9 mouse cellular contexts compared by ENCODE assay signal in the genomic region with DNA sequence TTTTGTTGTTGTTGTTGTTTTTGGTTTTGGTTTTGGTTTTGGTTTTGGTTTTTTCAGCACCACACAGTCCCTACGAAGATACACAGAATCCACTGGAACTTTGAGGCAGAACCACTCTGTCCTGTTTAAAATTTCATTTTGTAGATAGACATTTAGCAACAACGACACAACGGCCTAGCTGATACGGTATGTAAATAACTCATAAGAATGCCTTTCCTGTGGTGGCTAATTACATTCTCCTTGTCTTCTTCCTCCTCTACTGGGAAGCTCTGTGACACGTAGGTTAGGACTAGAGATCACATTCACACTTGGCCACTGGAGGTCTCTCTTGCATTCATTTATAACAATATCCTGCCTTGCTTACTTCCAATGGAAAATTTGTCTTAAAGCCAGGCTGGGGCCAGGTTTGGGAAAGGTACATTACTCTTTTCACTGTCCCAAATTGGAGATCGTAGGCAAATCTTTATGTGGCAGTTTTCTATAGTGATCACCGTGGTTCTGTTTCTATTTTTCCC. TPM values are rescaled to one million over a fixed set of nuclear protein-coding genes. Genes with fewer than 3 reads are reported as not detected.
A peak's percentile ranks its signal among the peaks of the same experiment; 100 is the strongest.
DNase-seq lines count a peak whose midpoint lies in the region; ATAC-seq and TF ChIP-seq lines count a peak whose summit lies in the region.
"Had no signal": no experiment of that assay in that cellular context is flagged by ENCODE, and none has a peak within 500 bp of the region (broad histone marks: within the 10 kb centered on the region; RNA-seq: fewer than 3 reads in every experiment).

No protein-coding gene starts in this region.

- no peak for ATAC-seq in forebrain, postnatal 0 days
- no peak; the same call in 1 of the 2 replicates for ATAC-seq in forebrain, embryonic 12.5 days (ENCODE audit: low FRiP score)

- intact Hi-C loops in left cerebral cortex, adult 2 months (cut with DNase I) = loop anchor here (5.0 kb wide), 2 partner anchors 94 to 384 kb away; no protein-coding TSS in a partner anchor

- H3K4me2 ChIP-seq in forebrain, postnatal 0 days (ENCODE audit: low read depth) = no peak overlapping the region
- H3K4me2 ChIP-seq in forebrain, embryonic 12.5 days = no peak overlapping the region

- 41% methylated on average over 7 of the region's 7 CpGs for WGBS in forebrain, postnatal 0 days
- WGBS in forebrain, embryonic 12.5 days = 36% methylated on average over 7 of the region's 7 CpGs

- no peak overlapping the region for H3K27ac ChIP-seq in forebrain, postnatal 0 days (ENCODE audit: low read depth, low read length)
- H3K27ac ChIP-seq in forebrain, embryonic 12.5 days = no peak overlapping the region
- no peak overlapping the region for H3K27ac ChIP-seq in left cerebral cortex, adult 2 months

- no peaks in the 10 kb centered on the region for H3K4me1 ChIP-seq in forebrain, postnatal 0 days (ENCODE audit: insufficient read depth)
- no peaks in the 10 kb centered on the region for H3K4me1 ChIP-seq in forebrain, embryonic 12.5 days

- no peaks in the 10 kb centered on the region for H3K27me3 ChIP-seq in forebrain, postnatal 0 days (ENCODE audit: insufficient read depth, low read length)
- no peaks in the 10 kb centered on the region for H3K27me3 ChIP-seq in forebrain, embryonic 12.5 days
- H3K27me3 ChIP-seq in splenic B cell, adult 2 months (ENCODE audit: control insufficient read depth, insufficient read depth, low read length, poor library complexity, severe bottlenecking) = no peaks in the 10 kb centered on the region

- no peaks in the 10 kb centered on the region for H3K9me3 ChIP-seq in forebrain, postnatal 0 days (ENCODE audit: low read length)
- no peaks in the 10 kb centered on the region for H3K9me3 ChIP-seq in forebrain, embryonic 12.5 days

- no peak overlapping the region for H3K9ac ChIP-seq in forebrain, postnatal 0 days
- no peak overlapping the region for H3K9ac ChIP-seq in forebrain, embryonic 12.5 days

- H3K36me3 ChIP-seq in forebrain, postnatal 0 days (ENCODE audit: insufficient read depth) = no peaks in the 10 kb centered on the region
- H3K36me3 ChIP-seq in forebrain, embryonic 12.5 days (replicated peaks) = no peaks in the 10 kb centered on the region
- H3K36me3 ChIP-seq in splenic B cell, adult 2 months (ENCODE audit: control insufficient read depth, insufficient read depth, low read length, poor library complexity, severe bottlenecking) = no peaks in the 10 kb centered on the region

- peak; percentile 54 for DNase-seq in forebrain, postnatal 0 days
- DNase-seq in ovary, postnatal 14 days (ENCODE audit: low spot score) = peak; percentile 2
- no peak for DNase-seq in ovary, postnatal 10 days (ENCODE audit: low spot score)
- peak; percentile 29 for DNase-seq in embryo, embryonic 11 days
- peak in 1 of 2 experiments; percentile 7 for DNase-seq in left cerebral cortex, adult 2 months (ENCODE audit: extremely low spot score in 1 of 2, low spot score in 2 of 2)
- DNase-seq in splenic B cell, adult 2 months (ENCODE audit: low read depth, low spot score) = peak; percentile 1
- DNase-seq in gastrocnemius, adult 8-10 months (ENCODE audit: low spot score in 2 of 2) = no peak

- TF ChIP-seq CTCF in forebrain, postnatal 0 days (IDR thresholded peaks at IDR 0.05; ENCODE audit: low read depth) = peak; percentile 53
- TF ChIP-seq CTCF in left cerebral cortex, adult 2 months (IDR thresholded peaks at IDR 0.05) = peak; percentile 50

- H3K4me3 ChIP-seq in forebrain, postnatal 0 days (ENCODE audit: low read depth, low read length) = no peak overlapping the region
- H3K4me3 ChIP-seq in forebrain, embryonic 12.5 days (replicated peaks) = no peak overlapping the region
- H3K4me3 ChIP-seq in left cerebral cortex, adult 2 months = no peak overlapping the region

RNA-seq across cellular contexts. Expression of a gene that starts 24.0 kb away (rescaled TPM):
- not detected in 2 replicates for total RNA-seq in forebrain, postnatal 0 days (2014; rRNA removed)
- not detected in 2 replicates for polyA plus RNA-seq in forebrain, postnatal 0 days (2015; fragmentation: Nextera tagmentation; extraction: Ambion mirVana)
- polyA plus RNA-seq in forebrain, embryonic 12.5 days (2016; fragmentation: Nextera tagmentation; extraction: Ambion mirVana) = not detected in 2 replicates
- not detected for total RNA-seq in left cerebral cortex, adult 2 months (2021)
- not detected for total RNA-seq in gastrocnemius, adult 8-10 months (2022)
- polyA plus RNA-seq: neural tube, embryonic 14.5 days had no signal

Comparison
In these comparisons a context has a peak if more than half of its experiments do, and no peak if none do; other contexts are left out.
1. DNase-seq: peak in forebrain, postnatal 0 days (single experiment), ovary, postnatal 14 days (single experiment), embryo, embryonic 11 days (single experiment) and splenic B cell, adult 2 months (single experiment); none in ovary, postnatal 10 days (single experiment) and gastrocnemius, adult 8-10 months (0 of 2).